Mouse (Mus musculus): ENCODE measurements around the gene 1520401A03Rik. TPM values are rescaled to one million over a fixed set of nuclear protein-coding genes. Genes with fewer than 3 reads are reported as not detected.

Gene 1520401A03Rik
- total and polyA plus RNA-seq, 3 experiments: 0.02 to 0.05 TPM; not detected in 1

DNA sequence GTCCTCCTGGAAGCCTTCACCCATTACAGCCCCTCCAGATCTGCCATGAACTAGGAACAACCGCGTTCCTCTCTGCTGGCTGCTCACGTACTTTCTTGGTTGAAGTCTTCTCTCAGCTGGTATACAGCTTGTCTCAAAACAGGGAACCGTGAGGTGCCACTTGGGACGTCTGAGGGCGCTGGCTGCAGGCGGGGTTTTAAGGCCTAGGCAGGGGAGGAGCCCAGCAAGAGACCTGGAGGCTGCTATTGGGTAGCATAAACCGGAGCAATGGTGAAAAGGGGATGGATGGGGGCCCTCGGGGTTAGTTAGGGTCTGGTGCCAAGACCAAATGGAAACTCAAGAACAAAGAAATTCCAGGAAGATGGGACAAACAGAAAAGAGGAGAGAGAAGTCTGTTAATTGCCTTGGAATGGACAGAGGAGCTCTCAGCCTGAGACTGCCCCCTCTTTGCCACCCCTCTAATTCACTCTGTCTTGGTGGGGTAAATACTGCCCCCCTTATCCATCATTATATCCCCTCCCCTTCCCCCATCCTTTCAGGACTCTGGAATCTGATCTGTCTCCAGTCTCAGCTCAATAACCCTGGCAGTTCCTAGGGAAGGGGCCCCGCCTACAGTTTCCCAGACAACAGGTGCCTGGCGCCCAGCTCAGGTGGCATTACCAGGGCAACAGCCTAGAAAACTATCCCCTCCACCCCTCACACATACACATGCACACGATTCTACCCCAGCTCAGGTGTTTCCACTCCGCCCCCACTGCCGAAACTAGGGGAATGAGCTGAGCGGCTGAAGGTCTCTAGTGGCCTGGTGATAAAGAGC is 38.5 kb downstream of the 1520401A03Rik start, which contains the start of gene Cldn9:
TSS of gene Cldn9 (minus strand) at position 171 of the 817 bp plus-strand sequence.
- Histone ChIP-seq H3K4me1 (ENCODE audit: insufficient read depth, low read depth, low read length) (peaks cover 10% of the 10 kb centered on the region), H3K27me3 (ENCODE audit: insufficient read depth, low read length) (peaks cover 55% of the 10 kb centered on the region), H3K36me3 (replicated peaks) (no peaks in the 10 kb centered on the region), H3K4me3 (ENCODE audit: low read depth, low read length) (no peak within 1 kb of the TSS), H3K9me3 (replicated peaks) (no peaks in the 10 kb centered on the region)
- DNase-seq (ENCODE audit: low spot score) (no peak), ATAC-seq (ENCODE audit: extremely low read depth, insufficient number of reproducible peaks, low FRiP score, poor library complexity, severe bottlenecking) (no peak)
- TF ChIP-seq GATA1 (IDR thresholded peaks at IDR 0.05; ENCODE audit: borderline replicate concordance, low read length): no peak
- no peak for TF ChIP-seq POLR2AphosphoS5 (IDR thresholded peaks at IDR 0.05; ENCODE audit: insufficient replicate concordance, low read depth, low read length)
- no peak for TF ChIP-seq CTCF (IDR thresholded peaks at IDR 0.05; ENCODE audit: low read depth, low read length)
- no peak for TF ChIP-seq GATA2 (IDR thresholded peaks at IDR 0.05; ENCODE audit: borderline replicate concordance, low read depth, low read length)
- no peak for TF ChIP-seq TAL1 (conservative IDR thresholded peaks at IDR 0.05; ENCODE audit: low read depth, low read length)

DNA sequence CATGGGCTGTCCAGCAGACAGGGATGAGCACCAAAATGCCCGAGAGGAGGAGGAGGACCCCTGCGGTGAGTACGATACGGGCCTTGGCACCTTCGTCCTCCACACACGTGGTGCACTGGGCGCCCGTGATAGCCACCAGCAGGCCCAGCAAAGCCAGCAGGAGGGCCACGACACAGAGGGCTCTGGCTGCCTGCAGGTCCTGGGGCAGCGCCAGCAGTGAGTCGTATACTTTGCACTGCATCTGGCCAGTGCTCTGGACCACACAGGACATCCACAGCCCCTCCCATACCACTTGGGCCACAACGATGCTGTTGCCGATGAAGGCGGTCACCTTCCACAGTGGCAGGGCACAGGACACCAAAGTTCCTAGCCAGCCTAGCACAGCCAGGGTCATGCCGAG is 39.4 kb downstream of the 1520401A03Rik start:
- DNase-seq (ENCODE audit: low spot score): no peak
- Histone ChIP-seq H3K36me3 (replicated peaks) (no peaks in the 10 kb centered on the region), H3K4me3 (ENCODE audit: low read depth, low read length) (no peak overlapping the region), H3K4me1 (ENCODE audit: insufficient read depth, low read depth, low read length) (peaks cover 13% of the 10 kb centered on the region), H3K27me3 (ENCODE audit: insufficient read depth, low read length) (peaks cover 60% of the 10 kb centered on the region), H3K9me3 (replicated peaks) (no peaks in the 10 kb centered on the region)
- ATAC-seq (ENCODE audit: extremely low read depth, insufficient number of reproducible peaks, low FRiP score, poor library complexity, severe bottlenecking): no peak
- TF ChIP-seq GATA2 (IDR thresholded peaks at IDR 0.05; ENCODE audit: borderline replicate concordance, low read depth, low read length) (no peak), GATA1 (IDR thresholded peaks at IDR 0.05; ENCODE audit: borderline replicate concordance, low read length) (no peak)

GRCm38 (mm10) chr17:23682530-23682929 is 40.1 kb downstream of the 1520401A03Rik start:
- peaks cover 20% of the 10 kb centered on the region for H3K4me1 ChIP-seq (ENCODE audit: insufficient read depth, low read depth, low read length)
- DNase-seq (ENCODE audit: low spot score) (no peak), ATAC-seq (ENCODE audit: extremely low read depth, insufficient number of reproducible peaks, low FRiP score, poor library complexity, severe bottlenecking) (no peak)
- H3K4me3 ChIP-seq (ENCODE audit: low read depth, low read length): no peak overlapping the region
- TF ChIP-seq POLR2AphosphoS5 (IDR thresholded peaks at IDR 0.05; ENCODE audit: insufficient replicate concordance, low read depth, low read length) (no peak), CTCF (IDR thresholded peaks at IDR 0.05; ENCODE audit: low read depth, low read length) (no peak), TAL1 (conservative IDR thresholded peaks at IDR 0.05; ENCODE audit: low read depth, low read length) (no peak), GATA1 (IDR thresholded peaks at IDR 0.05; ENCODE audit: borderline replicate concordance, low read length) (no peak), GATA2 (IDR thresholded peaks at IDR 0.05; ENCODE audit: borderline replicate concordance, low read depth, low read length) (no peak)
- peaks cover 60% of the 10 kb centered on the region for H3K27me3 ChIP-seq (ENCODE audit: insufficient read depth, low read length)
- H3K9me3 ChIP-seq (replicated peaks): no peaks in the 10 kb centered on the region
- H3K36me3 ChIP-seq (replicated peaks): no peaks in the 10 kb centered on the region

GRCm38 (mm10) chr17:23682092-23682491 is 40.5 kb downstream of the 1520401A03Rik start:
- ATAC-seq (ENCODE audit: extremely low read depth, insufficient number of reproducible peaks, low FRiP score, poor library complexity, severe bottlenecking): no peak
- TF ChIP-seq TAL1 (conservative IDR thresholded peaks at IDR 0.05; ENCODE audit: low read depth, low read length) (no peak), CTCF (IDR thresholded peaks at IDR 0.05; ENCODE audit: low read depth, low read length) (no peak), GATA2 (IDR thresholded peaks at IDR 0.05; ENCODE audit: borderline replicate concordance, low read depth, low read length) (no peak), POLR2AphosphoS5 (IDR thresholded peaks at IDR 0.05; ENCODE audit: insufficient replicate concordance, low read depth, low read length) (no peak), GATA1 (IDR thresholded peaks at IDR 0.05; ENCODE audit: borderline replicate concordance, low read length) (no peak)
- peaks cover 23% of the 10 kb centered on the region for H3K4me1 ChIP-seq (ENCODE audit: insufficient read depth, low read depth, low read length)
- H3K4me3 ChIP-seq (ENCODE audit: low read depth, low read length): no peak overlapping the region
- no peaks in the 10 kb centered on the region for H3K9me3 ChIP-seq (replicated peaks)
- H3K27me3 ChIP-seq (ENCODE audit: insufficient read depth, low read length): peaks cover 60% of the 10 kb centered on the region
- no peak for DNase-seq (ENCODE audit: low spot score)
- no peaks in the 10 kb centered on the region for H3K36me3 ChIP-seq (replicated peaks)

DNA sequence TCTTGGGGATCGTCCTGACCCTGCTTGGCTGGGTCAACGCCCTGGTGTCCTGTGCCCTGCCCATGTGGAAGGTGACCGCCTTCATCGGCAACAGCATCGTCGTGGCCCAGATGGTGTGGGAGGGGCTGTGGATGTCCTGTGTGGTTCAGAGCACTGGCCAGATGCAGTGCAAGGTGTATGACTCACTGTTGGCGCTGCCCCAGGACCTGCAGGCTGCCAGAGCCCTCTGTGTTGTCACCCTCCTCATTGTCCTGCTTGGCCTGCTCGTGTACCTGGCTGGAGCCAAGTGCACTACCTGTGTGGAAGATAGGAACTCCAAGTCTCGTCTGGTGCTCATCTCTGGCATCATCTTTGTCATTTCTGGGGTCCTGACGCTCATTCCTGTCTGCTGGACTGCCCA is 41.5 kb downstream of the 1520401A03Rik start:
- peaks cover 60% of the 10 kb centered on the region for H3K27me3 ChIP-seq (ENCODE audit: insufficient read depth, low read length)
- DNase-seq (ENCODE audit: low spot score) (no peak), ATAC-seq (ENCODE audit: extremely low read depth, insufficient number of reproducible peaks, low FRiP score, poor library complexity, severe bottlenecking) (no peak)
- H3K4me1 ChIP-seq (ENCODE audit: insufficient read depth, low read depth, low read length): peaks cover 33% of the 10 kb centered on the region
- TF ChIP-seq GATA2 (IDR thresholded peaks at IDR 0.05; ENCODE audit: borderline replicate concordance, low read depth, low read length): no peak
- no peaks in the 10 kb centered on the region for H3K36me3 ChIP-seq (replicated peaks)
- no peaks in the 10 kb centered on the region for H3K9me3 ChIP-seq (replicated peaks)
- H3K4me3 ChIP-seq (ENCODE audit: low read depth, low read length): no peak overlapping the region

GRCm38 (mm10) chr17:23680336-23680735 is 42.2 kb downstream of the 1520401A03Rik start:
- no peak for ATAC-seq (ENCODE audit: extremely low read depth, insufficient number of reproducible peaks, low FRiP score, poor library complexity, severe bottlenecking)
- TF ChIP-seq GATA1 (IDR thresholded peaks at IDR 0.05; ENCODE audit: borderline replicate concordance, low read length): no peak
- TF ChIP-seq TAL1 (conservative IDR thresholded peaks at IDR 0.05; ENCODE audit: low read depth, low read length): no peak
- no peak for TF ChIP-seq GATA2 (IDR thresholded peaks at IDR 0.05; ENCODE audit: borderline replicate concordance, low read depth, low read length)
- no peak for TF ChIP-seq POLR2AphosphoS5 (IDR thresholded peaks at IDR 0.05; ENCODE audit: insufficient replicate concordance, low read depth, low read length)
- TF ChIP-seq CTCF (IDR thresholded peaks at IDR 0.05; ENCODE audit: low read depth, low read length): no peak
- Histone ChIP-seq H3K4me1 (ENCODE audit: insufficient read depth, low read depth, low read length) (peaks cover 41% of the 10 kb centered on the region), H3K9me3 (replicated peaks) (no peaks in the 10 kb centered on the region), H3K27me3 (ENCODE audit: insufficient read depth, low read length) (peaks cover 60% of the 10 kb centered on the region), H3K4me3 (ENCODE audit: low read depth, low read length) (no peak overlapping the region), H3K36me3 (replicated peaks) (peaks cover 5% of the 10 kb centered on the region)
- no peak for DNase-seq (ENCODE audit: low spot score)

All from G1E (cell line).